Mouse (Mus musculus): Measurements from ENCODE around the gene BC004004.
"Not testable (repeated sequence)": the region's sequence is repeated elsewhere in the genome, so short reads cannot be mapped to it uniquely, and the experiment has no call there.

Gene BC004004

DNA sequence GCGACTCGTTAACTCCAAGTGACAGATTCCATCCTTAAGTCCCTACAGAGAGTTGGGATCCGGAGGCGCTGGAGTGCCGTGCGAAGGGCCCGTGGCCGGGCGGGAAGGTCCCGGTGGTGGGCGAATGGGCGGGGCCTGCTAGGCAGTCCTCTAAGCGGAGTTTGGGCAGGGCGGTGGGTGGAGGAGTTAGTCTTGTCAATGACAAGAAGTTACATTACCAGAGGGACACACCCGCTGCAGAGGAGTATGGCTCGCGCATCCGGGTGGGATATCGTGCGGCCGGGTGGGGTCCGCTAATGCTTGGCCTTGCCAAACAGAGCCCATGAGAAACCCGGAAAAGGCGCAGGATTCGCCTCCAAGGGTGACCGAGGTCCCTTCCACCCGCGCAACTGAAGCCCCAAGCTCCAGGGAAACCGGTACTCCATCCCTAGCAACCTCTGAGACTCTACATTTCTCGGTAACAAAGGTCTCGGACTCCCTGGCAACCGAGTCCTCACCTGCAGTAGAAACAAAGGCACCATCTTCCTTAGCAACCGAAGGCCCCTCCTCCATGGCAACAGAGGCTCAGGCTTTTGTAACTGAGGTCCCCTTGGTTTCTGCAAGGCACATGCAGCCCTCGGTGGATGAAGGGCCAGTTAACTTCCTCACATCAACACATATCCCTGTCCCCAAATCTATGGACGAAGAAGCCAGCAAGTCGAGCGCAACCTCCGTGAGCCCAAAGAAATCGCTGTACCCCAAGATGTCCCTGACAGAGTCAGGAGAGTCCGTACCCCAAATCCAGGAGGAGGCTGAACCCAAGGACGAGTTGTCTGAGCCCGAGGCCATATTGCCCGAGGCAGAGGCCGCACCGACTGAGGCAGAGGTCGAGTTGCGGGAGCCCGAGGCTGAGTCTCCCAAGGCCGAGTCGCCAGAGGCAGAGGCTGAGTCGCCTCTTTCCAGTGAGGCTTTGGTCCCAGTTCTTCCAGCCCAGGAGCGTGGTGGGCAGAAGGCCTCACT, 58.2 kb downstream of the BC004004 start:
- DNase-seq, result no peak

DNA sequence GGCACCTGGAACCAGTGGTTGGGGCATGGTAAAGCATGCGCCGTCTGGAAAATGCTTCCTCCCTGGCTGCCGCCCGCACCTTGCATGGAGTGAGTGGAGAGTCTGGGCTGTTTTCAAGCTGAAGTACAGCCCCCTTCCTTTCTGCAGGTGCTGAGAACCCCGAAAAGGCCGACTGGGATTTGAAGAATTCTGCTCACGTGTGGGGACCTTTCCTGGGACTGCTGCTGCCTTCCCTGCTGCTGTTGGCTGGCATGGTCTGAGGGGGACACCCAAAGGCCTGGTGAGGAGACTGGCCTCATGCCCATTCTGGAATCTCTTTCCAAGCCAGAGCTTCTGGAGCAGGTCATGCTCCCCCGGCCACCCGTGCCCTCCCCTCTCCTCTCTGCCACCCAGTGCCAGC, 59.1 kb downstream of the BC004004 start:
- DNase-seq, result no peak

DNA sequence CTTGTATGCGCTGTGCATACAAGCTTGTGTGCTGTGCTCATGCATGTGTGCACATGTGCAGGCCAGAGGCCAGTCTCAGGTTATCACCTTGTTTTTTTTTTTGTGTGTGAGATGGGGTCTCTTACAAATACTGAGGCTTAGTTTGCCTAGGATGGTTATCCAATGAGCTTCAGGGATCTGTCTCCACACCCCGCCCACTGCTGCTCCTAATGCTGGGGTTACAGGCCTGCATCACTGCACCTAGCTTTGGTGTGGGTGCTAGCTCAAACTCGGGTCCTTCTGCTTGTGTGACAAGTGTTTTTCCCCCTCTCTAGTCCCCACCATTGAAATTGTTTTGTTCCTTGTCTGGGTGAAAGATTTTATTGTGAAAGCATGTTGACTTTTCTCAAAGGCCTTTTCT, 61.6 kb downstream of the BC004004 start:
- DNase-seq, result no peak

DNA sequence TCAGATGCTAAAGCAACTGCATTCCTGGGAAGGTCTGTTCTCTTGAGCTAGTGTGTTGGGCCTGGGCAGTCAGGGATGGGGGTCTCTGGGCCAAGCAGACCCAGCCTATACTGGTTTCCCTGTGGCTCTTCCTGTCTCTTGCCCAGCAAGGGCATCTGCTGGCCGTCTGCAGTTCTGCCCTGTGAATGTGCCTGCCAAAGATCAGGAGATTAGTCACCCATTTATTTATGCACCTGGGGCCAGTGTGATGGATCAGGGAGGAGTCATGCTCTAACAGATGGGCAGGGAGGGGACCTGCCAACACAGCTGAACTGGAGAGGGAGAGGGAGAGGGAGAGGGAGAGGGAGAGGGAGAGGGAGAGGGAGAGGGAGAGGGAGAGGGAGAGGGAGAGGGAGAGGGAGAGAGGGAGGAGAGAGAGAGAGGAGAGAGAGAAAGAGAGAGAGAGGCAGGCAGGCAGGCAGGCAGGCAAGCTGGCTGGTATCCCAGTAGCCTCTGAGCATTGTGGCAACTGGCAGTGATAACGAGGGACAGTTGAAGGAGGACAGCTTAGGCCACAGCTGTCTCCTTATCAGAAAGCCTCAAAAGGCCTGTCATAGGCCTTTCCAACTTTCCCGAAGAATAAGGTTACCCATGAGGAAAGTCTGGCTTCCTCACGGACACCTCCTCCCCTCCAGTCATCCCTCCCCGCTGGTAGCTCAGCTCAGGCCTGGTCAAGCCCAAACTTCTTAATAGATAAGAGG, 62.3 kb downstream of the BC004004 start:
- no peak for DNase-seq

DNA sequence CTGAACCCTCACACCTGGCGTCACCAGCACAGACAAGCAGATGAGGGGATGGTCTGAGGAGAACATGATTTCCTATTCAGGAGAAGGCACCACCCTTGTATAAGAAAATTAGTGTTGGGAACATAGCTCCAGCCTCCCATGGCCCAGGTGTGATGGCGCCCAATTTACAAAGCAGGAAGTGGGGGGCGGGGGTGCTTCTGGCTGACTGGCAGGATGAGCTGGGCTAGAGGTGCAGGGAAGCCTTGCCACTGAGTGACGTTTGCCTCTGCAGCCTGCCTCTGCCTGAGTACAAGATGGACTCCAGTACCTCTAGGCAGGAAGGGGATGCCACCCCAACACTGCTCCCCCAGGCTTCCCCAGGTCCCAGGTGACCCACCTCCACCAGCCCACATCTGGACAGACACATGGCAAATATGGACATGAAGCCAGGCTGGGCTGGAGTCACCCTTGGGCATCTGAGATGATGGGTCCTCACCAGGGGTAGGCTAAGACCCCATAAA, 63.6 kb downstream of the BC004004 start:
- DNase-seq, result peak; percentile 68 to 76

DNA sequence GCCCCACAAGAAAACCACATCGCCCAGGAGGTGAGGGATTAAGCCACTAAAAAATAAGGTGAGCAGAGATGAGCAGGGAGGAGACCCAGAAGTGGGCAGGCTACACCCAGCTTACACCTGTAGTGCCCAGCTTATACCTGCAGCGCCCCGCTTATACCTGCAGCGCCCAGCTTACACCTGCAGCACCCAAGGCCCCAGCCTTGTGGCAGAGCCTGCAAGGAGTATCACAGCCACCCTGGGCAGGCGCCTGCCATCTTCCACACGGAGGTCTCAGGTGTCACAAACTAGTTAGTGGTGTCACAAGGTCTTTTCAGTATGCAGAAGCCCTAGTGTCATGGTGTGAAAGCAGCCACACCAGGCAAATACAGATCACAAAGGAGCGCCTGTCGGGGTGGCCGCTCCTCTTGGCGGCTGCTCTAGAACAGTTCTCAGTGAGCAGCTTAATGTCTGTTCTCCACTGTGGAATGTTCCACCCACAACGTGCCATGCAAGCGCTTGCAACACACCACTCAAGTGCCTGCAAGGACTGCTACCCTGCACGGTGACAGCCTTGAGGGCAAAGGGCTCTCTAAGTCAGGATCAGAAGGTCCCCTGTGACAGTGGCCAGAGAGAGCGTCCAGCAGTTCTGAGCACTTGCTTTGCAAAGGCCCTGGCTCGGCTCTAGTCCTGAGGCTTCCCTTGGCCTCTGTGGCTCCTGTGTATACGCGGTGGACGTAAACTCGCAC, 67.8 kb downstream of the BC004004 start:
- no peak for DNase-seq

DNA sequence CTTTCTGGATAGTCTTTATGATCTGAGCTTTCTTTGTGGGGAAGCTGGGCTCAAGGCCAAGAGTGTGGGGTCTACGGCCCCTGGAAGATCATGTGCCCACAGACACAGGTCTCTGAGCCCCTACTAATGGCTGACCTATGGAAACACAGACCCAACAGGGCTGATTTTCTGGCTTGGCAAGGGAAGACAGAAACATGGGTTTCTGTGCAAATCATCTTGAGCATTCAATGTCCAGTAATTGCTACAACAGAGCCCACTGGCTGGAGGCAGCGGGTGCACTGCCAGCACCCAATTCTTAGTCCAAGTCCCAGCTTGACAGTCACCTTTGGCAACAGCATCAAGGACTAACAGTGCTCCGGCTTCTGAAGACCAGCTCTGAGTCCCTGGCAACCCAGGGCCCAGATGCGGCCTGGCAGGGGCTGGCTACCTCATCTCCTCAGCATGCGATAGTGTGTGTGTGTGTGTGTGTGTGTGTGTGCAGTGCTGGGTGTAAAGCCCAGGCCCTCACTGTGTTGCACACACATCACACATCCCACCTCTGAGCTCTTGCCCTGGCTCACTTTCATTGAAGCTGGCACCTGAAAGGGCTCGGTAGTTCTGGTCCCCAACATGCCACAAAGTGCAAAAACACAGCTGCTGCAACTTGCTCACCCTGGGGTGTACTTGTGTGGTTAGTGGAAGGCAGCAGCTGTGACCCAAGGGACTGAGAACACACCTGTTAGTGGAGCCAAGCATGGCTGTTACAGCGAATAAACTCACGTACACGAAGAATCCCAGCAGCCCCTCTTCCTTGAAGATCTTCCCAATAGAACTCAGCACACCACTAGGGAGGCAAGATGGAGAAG, 69.6 kb downstream of the BC004004 start:
- DNase-seq, result peak; percentile 49 to 77

DNA sequence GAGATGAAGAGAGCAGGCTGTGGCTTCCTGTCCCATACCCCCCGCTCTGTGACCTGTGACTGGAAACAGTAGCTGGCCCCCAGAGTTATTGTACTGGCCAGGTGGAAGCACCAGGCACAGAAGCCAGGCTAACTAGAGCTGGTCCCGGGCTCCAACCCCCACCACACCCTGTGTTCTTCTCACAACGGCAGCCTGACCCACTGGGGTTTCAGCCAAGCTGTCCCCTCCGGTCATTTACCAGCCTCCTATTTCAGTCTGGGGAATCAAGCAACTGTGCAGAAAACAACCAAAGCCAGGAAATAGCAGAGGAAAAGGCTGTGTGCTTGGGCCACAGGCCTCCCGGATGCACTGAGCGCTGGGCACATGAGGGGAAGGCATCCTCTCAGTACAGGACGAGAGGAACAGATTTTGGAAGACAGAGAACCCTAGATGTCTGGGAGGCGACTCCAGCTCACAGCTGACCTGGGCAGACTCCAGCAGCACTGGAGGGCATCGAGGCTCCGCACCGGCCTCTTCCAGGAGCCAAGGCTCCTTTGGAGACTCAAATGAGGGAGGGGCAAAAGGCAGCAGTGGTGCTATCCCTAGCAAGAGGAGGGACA, 70.7 kb downstream of the BC004004 start:
- DNase-seq, result no peak

DNA sequence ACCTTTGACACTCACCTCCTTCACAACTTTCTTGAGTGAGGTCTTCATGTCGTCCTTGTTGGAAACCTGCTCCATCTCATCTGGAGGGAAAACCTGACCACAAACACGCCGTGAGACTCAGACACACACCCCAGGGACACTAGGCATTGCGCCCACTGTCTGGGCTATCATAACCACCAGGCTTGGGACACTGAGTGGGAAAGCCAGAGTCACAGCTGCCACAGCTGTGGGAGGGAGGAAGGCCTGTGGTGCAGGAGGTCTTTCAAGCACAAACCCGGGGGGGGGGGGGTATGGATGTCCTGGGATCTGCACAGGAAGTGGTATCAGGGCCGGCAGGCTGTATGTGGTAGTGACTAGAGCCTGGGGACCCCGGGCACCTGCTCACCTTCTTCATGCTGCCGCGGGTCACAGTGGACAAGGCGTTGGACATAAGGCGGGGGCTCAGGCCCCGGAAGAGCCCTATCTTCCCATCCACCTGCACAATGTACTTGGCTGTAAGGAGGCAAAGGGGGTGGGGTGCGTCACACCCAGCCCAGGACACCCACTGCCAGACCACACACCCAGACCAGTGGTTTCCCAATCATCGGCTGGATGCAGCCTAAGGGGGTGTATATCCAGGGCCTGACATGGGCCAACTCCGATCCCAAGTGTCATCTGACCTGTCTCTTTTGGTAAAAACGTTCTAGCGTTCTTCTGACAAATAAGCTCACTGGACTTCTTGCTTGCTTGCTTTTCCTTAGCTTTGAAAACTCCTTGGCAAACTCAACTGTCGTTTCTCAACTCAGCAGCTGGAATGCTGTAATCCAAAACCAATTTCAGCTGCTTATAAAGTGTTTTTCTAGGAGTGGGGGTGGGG, 72.0 kb downstream of the BC004004 start:
- DNase-seq, result no peak

DNA sequence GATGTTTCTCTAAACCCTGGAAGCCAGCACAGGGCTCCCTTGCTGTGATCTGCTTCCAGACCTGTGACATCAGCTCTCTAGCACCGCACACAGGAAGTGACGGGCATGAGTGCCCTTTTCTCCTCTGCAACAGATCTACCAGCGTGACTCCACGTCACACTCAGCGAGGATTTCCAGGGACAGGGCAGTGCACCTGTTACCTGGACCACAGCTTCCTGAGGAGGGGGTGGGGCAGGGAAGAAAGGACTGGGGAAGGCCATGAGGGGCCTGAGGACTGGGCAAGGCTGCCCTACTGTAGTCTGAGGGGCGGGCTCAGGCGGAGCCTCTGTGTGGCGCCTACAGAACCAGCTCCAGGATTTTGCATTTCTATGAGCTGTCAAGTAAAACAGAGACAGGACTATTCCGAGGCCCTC, 73.0 kb downstream of the BC004004 start:
- peak; percentile 62 to 73 for DNase-seq

DNA sequence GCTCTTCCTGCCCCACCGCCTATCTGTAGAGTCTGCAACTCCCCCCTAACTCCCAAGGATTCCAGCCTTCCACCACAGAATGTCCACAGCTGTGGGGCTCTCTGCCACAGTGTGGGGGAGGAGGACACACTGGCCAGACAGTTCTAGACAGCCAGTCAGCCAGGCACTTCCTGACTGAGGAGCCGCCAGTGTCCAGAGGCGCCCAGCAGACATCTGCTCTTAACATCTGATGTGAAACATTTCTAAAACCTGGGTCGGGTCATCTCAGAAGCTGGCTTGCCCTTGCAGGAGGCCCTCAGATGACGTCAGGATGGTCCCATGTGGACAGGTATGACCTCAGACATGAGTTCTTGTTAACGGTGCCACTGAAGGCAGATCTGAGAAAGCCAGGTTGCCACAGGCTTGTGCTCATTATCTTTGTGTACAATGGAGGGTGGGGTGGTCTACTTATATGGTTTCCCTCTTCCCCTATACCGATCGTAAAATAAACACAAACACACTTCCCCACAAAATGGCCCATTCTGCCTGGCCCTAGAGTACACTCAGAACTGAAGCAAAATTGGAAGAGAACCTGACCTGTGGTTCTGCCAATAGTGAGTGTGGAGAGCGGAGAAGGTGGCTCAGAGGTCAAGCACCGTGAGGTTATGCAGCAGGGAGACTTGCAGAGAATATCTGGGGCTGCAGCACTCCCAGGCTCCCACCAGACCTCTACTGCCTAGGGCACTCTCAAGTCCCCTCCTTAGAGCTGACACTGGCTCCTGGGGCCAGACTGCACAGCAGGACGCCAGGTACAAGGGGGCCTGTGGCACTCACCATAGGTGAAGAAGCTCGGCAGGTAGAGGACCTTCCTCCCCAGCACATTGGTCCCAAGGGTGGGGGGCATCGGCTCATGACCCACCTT, 73.7 kb downstream of the BC004004 start:
- DNase-seq, result no peak

DNA sequence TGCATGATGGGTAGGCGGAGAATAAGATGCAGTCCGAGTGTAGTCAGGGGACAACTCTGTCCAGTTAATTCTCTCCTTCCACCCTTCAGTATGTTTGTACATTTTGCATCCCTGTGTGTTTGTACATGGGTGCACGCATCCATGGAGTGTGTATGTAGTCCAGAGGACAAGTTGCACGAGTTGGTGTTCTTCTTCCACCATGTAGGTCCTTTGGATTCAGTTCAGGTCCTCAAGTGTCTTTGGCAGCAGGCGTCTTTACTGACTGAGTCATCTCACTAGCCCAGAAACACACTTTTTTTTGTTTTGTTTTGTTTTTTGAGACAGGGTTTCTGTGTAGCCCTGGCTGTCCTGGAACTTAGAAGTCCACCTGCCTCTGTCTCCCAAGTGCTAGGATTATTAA, 74.7 kb downstream of the BC004004 start:
- DNase-seq, result no peak

DNA sequence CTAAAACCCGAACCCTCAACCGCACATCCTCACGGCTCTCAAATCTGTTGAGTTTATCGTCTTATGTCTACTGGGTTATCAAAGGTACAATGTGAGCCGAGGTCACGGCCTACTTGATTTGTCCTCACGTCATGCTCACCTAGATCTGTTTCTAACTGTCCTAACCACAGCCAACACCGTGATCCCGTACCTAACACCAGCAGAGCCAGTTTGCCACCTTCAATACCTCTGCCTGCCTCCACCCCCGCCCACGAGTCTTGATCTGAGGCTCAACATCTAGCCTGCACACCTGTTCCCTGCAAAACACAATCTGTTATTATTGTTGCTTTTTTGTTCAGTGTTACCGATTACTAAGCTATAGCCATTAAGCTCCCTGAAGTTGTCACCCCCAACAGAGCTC, 76.7 kb downstream of the BC004004 start:
- no peak for DNase-seq

DNA sequence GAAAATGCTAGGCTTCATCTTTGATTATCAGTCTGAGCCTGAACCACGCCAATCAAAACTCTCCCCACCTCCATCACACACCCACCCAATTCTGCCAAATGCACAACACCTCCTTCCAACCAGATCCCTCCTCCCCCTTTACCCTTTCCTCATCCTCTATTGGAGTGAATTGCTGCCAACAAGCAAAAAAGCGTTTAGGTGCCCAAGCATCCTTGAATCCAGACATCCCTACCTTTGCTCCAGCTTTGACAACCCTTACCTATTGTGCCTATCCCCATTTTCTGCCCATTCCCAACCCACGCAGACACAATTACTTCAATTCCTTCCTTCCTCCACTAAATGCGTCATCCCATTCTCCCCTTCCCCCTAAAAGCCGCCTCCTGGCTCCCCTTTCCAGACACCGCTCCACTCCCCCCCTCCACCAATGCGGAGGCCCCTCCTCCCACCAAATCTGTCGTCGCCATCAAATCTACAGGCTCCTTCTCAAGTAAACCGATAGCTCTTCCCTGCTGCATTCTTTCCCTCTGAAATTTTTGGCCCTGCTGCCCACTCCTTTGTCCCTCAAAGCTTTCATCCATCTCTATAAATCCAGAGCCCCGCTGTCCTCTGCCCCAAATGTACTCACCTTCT, 78.0 kb downstream of the BC004004 start:
- DNase-seq, result no peak

DNA sequence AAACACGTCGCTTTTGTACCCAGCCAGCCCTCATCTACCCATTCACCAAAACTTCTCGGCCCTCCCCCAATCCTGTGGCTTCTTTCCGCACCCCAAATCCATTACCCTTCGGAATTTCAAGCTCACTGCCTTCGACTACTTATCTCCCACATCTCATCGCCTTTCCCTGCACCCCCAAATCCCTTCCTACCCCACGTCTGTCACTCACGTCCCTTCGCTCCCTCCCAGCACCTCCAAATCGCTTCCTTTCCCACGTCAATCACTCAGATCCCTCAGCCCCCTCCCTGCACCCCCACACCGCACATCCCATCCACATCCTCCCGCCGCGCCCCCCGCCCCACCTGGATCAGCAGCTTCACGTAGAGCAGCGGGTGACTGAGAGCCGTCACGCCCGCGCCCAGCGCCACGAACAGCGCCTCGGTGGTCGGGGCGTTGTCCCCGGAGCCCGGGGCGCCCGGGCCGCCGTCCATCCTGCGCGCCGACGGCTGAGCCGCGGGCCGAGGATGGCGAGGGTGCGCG, 78.6 kb downstream of the BC004004 start:
- DNase-seq, result no peak

DNA sequence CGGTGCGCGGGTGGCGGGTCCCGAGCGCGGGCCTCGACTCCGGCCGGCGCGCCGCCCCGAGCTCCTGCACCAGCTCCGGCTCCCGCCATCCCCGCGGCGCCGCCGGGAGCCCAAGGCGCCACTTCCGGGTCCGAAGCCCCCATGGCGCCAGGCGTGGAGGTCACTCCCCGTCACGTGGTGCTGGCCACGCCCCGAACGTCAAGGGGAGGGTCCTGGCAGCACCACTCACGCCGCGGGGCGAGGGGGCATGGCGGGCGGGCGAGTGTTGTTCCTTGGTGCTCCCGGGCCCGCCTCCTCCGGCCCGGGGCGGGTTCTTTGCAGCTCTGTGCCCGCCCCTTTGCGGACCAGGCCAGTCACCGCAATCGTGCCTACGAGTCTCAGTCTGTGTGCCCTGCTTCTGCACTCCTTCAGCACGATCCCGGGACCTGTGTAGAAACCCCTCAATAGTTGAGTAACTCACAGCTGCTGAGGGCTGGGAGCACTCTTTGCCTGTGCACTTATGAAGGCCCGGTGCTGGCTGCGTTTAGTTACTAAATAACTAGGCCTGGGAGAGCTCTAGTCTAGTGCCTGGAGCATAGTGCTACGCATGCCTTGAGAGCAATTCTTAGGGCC, 79.2 kb downstream of the BC004004 start, which contains the start of gene Mtch1:
Mtch1 (minus strand) TSS at position 290 of the 612 bp plus-strand sequence.
- DNase-seq, result peak; percentile 99 to 100

DNA sequence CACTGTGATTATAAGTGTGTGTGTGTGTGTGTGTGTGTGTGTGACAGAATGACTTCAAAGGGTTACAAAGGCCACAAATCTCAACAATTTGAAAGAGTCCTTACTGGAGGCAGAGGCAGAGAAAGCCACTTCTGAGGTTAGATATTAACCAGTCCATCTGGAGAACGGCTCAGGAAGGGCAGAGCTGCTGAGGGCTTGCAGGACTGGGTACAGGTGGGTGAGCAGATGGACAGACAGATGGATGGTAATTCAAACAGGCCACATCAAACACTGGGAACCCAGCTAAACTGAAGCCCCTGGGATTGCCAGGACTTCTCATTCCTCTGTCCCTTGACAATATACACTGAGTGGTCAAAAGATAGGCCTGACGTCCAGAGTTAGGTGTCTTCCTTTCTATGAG, 80.4 kb downstream of the BC004004 start:
- no peak for DNase-seq

DNA sequence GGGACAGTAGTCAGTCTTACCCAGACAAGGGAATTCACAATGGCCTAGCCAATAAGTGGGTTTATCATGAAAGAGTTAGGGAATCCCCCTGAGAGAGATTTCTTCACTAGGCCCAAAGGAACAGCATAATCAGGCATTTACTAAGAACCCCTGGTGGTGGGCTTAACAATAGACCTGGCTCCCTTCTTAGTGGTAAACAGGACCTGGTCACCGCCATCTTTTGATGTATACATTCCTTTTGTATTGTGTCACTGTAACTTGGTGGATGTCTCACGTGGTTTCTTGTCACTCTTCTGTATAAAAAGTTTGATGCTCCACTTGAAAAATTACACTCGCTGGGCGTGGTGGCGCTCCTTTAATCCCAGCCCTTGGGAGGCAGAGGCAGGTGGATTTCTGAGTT, 82.5 kb downstream of the BC004004 start:
- DNase-seq, result not testable (repeated sequence)

All from thymus, postnatal 36 days (tissue).